Mouse (Mus musculus) cerebellum, adult 9-10 months (tissue): ENCODE measurements around the gene 5430403G16Rik.
"Not testable (repeated sequence)": the region's sequence is repeated elsewhere in the genome, so short reads cannot be mapped to it uniquely, and the experiment has no call there.

Experiments
- DNase-seq: peaks from one replicate; pipeline ENCODE4 v3.0.0; 2022

Gene 5430403G16Rik

DNA sequence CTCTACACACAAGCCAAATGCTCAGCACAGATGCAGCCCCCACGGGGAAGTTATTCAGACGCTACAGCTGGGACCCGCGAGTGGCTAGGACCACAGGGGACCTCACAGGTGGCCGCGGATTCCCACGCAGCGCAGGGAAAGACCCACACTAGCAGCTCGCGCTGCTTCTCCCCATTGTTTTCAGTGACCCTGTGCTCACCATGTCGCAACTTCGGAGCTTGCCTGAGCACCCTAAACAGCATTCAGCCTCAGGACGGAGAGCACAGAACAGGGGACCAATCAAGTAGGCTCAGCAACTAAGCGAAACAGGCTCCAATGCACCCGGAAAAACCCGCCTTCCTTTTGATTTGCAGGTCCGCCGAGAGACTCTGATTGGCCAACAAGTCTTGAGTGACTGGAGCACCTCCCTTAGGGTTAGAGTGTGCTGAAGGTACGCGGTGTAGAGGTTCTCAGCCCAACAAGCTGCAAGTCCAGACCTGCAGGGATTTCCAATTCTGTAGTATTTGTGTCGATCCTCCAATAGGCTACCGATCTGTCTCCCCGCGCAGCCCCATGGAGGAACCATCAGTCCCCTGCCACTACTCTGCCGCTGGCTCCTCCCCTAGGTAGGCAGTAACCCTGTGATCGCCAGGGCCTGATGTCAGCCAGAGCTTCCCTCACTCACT lies at the start of gene 5430403G16Rik:
5430403G16Rik (minus strand) TSS at position 505 of the 665 bp plus-strand sequence.
- peak; percentile 86 for DNase-seq

- DNase-seq = not testable (repeated sequence)
These were observed 26.5 kb upstream of the 5430403G16Rik start for GRCm38 (mm10) chr5:109717341-109717740.

DNA sequence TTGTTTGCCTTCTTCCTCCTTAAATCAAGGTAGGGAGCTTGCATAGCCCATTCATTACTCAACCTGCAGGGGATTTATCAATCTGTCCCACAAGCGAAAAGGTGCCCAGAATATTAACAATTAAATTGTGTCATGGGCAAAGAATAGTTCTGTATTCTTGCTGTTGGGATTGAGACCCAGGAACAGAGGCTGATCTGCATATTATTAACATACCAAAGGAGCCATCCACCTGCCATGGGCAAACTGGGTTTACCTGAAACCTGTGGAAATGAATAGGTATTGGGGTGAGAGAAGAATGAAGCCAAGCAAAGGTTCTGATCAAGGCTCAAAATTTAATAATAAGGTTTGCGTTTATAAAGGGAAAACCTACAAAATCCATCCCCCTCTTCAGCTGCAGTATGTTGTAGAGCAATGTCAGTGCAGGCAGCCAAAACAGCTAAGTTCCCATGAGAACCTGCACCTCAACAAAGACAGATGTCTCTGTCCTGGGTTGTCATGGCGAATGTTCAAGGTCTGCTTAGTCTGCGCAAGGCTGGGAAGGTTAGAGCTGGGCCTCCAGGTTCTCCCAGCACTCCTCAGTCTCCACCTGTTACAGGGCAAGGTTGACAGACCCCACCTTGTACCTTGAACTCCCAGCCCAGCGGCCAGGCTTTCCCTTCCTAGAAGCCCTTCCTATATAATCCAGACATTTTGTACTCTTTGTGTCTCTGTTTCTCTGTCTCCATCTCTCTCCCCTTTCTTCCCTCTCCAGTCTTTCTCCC lies 544 bp upstream of the 5430403G16Rik start:
- DNase-seq = not testable (repeated sequence)

DNA sequence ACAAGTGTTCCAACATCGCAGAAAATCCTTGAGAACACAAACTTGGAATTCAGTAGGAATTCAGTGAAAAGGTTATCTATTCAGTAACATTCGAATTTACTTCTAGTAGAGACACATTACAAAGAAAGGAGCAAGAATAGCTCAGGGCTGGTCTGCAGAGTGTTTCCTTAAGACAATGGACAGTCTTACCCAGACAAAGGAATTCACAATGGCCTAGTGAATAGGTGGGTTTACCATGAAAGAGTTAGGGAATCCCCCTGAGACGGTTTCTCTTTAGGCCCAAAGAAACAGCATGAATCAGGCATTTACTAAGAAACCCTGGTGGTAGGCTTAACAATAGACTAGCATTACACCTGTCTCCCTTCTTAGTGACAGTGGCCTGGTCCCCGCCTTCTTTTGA lies 7.9 kb downstream of the 5430403G16Rik start:
- DNase-seq = no peak
